Mouse (Mus musculus) olfactory bulb, adult 2 months (tissue): Measurements from ENCODE around the gene Fadd.

Source experiments
- CTCF ChIP-seq: fragments of 200-500 bp; IDR thresholded peaks from 2 replicates; pipeline ENCODE4 v1.5.1; 2012; ENCODE audit warnings: low read depth, mild to moderate bottlenecking, low read length, moderate library complexity; ENCODE audit not compliant: insufficient read depth
- POLR2A ChIP-seq: fragments of 200-500 bp; IDR thresholded peaks from 2 replicates; pipeline ENCODE4 v1.6.1; 2012; ENCODE audit warnings: mild to moderate bottlenecking, low read depth, low read length, moderate library complexity; ENCODE audit not compliant: insufficient read depth

DNA sequence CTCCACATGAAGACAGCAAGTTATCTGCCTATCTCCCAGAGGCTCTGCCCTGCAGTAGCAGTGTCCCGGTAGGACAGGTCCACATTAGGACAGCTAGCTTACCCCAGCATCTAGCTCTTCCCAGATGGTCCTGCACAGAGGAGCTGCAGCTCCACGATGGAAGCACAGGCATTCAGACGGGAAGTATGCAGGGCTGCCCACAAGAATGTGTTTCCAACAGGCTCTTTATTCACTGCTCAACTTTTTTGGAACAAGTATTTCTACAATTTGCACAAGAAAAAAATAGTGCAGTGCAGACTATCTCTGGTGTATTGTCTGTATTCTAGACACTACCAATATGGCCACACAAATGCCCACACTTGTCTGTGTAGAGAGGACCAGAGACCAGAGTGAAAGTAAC lies 47.5 kb downstream of the Fadd start:
- no peak for TF ChIP-seq CTCF
- TF ChIP-seq POLR2A, result no peak
